Mouse (Mus musculus) stomach, embryonic 16.5 days (tissue): ENCODE measurements around the gene Cog4. TPM values are rescaled to one million over a fixed set of nuclear protein-coding genes. Genes with fewer than 3 reads are reported as not detected.
A peak's percentile ranks its signal among the peaks of the same experiment; 100 is the strongest.

Experiments
- ATAC-seq: fragments of 200-750 bp; cut with Nextera tagmentation; 2 replicates; pipeline ENCODE4 v1.8.0; 2017; ENCODE audit warnings: moderate number of reproducible peaks, moderate TSS enrichment; ENCODE audit not compliant: insufficient read depth, low FRiP score
- H3K27ac ChIP-seq: fragments of 300-500 bp; sonication (generic); 2 replicates; pipeline ENCODE4 v1.5.1; 2014; ENCODE audit warnings: low read length
- H3K27me3 ChIP-seq: fragments of 300-500 bp; sonication (generic); 2 replicates; pipeline ENCODE4 v1.6.1; 2014; ENCODE audit warnings: low read length, control low read depth, mixed read lengths; ENCODE audit not compliant: control insufficient read depth, insufficient read depth
- H3K36me3 ChIP-seq: fragments of 300-500 bp; sonication (generic); 2 replicates; pipeline ENCODE4 v1.6.1; 2014; ENCODE audit warnings: low read length; ENCODE audit not compliant: control insufficient read depth, insufficient read depth
- H3K4me1 ChIP-seq: fragments of 300-500 bp; sonication (generic); 2 replicates; pipeline ENCODE4 v1.6.1; 2014; ENCODE audit warnings: low read length, control low read depth, mixed read lengths; ENCODE audit not compliant: control insufficient read depth, insufficient read depth
- H3K4me2 ChIP-seq: fragments of 300-500 bp; sonication (generic); 2 replicates; pipeline ENCODE4 v1.6.1; 2014; ENCODE audit warnings: low read depth, low read length, mixed read lengths
- H3K4me3 ChIP-seq: fragments of 300-500 bp; sonication (generic); replicated peaks from 2 replicates; pipeline ENCODE4 v1.5.1; 2014; ENCODE audit warnings: mild to moderate bottlenecking, low read length
- H3K9ac ChIP-seq: fragments of 300-500 bp; sonication (generic); 2 replicates; pipeline ENCODE4 v1.6.1; 2014; ENCODE audit warnings: low read length
- H3K9me3 ChIP-seq: fragments of 300-500 bp; sonication (generic); replicated peaks from 2 replicates; pipeline ENCODE4 v1.6.1; 2016; ENCODE audit warnings: low read length, control low read depth; ENCODE audit not compliant: control insufficient read depth
- WGBS: fragments of 180-500 bp; shearing (Covaris S2); extraction: QIAGEN DNeasy Blood & Tissue Kit; methylation state at CpG from one replicate; pipeline ENCODE4 v1.1.7; 2014; 5-methylcytosine and 5-hydroxymethylcytosine counted together
- polyA plus RNA-seq: library from polyadenylated mRNA; unstranded; fragments of >200 nt; fragmentation: Nextera tagmentation; extraction: Ambion mirVana; gene quantifications from 2 replicates; pipeline ENCODE4 v1.2.1, GENCODE M21; 2015

Gene Cog4
- 70.3 and 71.5 TPM in 2 replicates for polyA plus RNA-seq

GRCm38 (mm10) chr8:110846405-110847170 lies at the start of gene Cog4, which contains the start of gene Sf3b3:
Cog4 (plus strand) TSS chr8:110846600.
Sf3b3 (minus strand) TSS chr8:110846787.
- H3K4me3 ChIP-seq = peak within 1 kb of the TSS; percentile 88
- H3K27me3 ChIP-seq = no peaks in the 10 kb centered on the region
- H3K27ac ChIP-seq = peak within 1 kb of the TSS; percentile 83
- peaks cover 22% of the 10 kb centered on the region for H3K4me1 ChIP-seq
- WGBS = under 1% methylated on average over 53 of the region's 53 CpGs
- H3K36me3 ChIP-seq = peaks cover 13% of the 10 kb centered on the region; the same call in 1 of the 2 replicates
- peak within 1 kb of the TSS; percentile 95 for H3K9ac ChIP-seq
- H3K9me3 ChIP-seq = no peaks in the 10 kb centered on the region
- peak; percentile 90 for ATAC-seq
- peak within 1 kb of the TSS; percentile 89 for H3K4me2 ChIP-seq

GRCm38 (mm10) chr8:110797086-110797485 lies 49.3 kb upstream of the Cog4 start:
- no peak overlapping the region for H3K4me2 ChIP-seq
- peaks cover 7% of the 10 kb centered on the region for H3K4me1 ChIP-seq
- peaks cover 4% of the 10 kb centered on the region; the same call in 1 of the 2 replicates for H3K9me3 ChIP-seq
- no peak for ATAC-seq
- H3K9ac ChIP-seq = no peak overlapping the region
- no peak overlapping the region for H3K27ac ChIP-seq
- no peaks in the 10 kb centered on the region for H3K27me3 ChIP-seq
- H3K36me3 ChIP-seq = no peaks in the 10 kb centered on the region
- no peak overlapping the region for H3K4me3 ChIP-seq
- WGBS = 95% methylated on average over 8 of the region's 8 CpGs

- no peak for ATAC-seq
- Histone ChIP-seq H3K4me3 (no peak overlapping the region), H3K36me3 (no peaks in the 10 kb centered on the region), H3K4me2 (no peak overlapping the region), H3K9ac (no peak overlapping the region), H3K4me1 (peaks cover 11% of the 10 kb centered on the region), H3K27ac (no peak overlapping the region), H3K9me3 (no peaks in the 10 kb centered on the region), H3K27me3 (no peaks in the 10 kb centered on the region)
- WGBS = 86% methylated on average over 5 of the region's 5 CpGs
Measured at GRCm38 (mm10) chr8:110802988-110803387, 43.4 kb upstream of the Cog4 start.

- Histone ChIP-seq H3K9ac (no peak overlapping the region), H3K9me3 (no peaks in the 10 kb centered on the region), H3K4me3 (no peak overlapping the region), H3K4me1 (peaks cover 18% of the 10 kb centered on the region), H3K27me3 (no peaks in the 10 kb centered on the region), H3K27ac (no peak overlapping the region), H3K36me3 (no peaks in the 10 kb centered on the region), H3K4me2 (no peak overlapping the region)
- 69% methylated on average over 9 of the region's 9 CpGs for WGBS
- ATAC-seq = peak; percentile 38; the same call in 1 of the 2 replicates
Measured at GRCm38 (mm10) chr8:110803856-110804255, 42.5 kb upstream of the Cog4 start.

- WGBS = 50% methylated on average over 3 of the region's 3 CpGs
- Histone ChIP-seq H3K4me3 (no peak overlapping the region), H3K9ac (0 out of 2 replicates have a peak overlapping the region, but pooled peaks have one; percentile 27), H3K4me2 (0 out of 2 replicates have a peak overlapping the region, but pooled peaks have one; percentile 46), H3K9me3 (no peaks in the 10 kb centered on the region), H3K4me1 (peaks cover 25% of the 10 kb centered on the region), H3K27ac (peak overlapping the region; percentile 46; the same call in 1 of the 2 replicates), H3K36me3 (no peaks in the 10 kb centered on the region), H3K27me3 (no peaks in the 10 kb centered on the region)
- ATAC-seq = peak; percentile 7; the same call in 1 of the 2 replicates
Measured at GRCm38 (mm10) chr8:110804825-110805514, 41.4 kb upstream of the Cog4 start.

- peak within 1 kb of the TSS; percentile 16 for H3K4me3 ChIP-seq
Measured at GRCm38 (mm10) chr8:110805669-110806068, 40.7 kb upstream of the Cog4 start, which contains the start of gene Il34. Il34 (minus strand) TSS chr8:110805924.

GRCm38 (mm10) chr8:110806146-110806545 lies 40.3 kb upstream of the Cog4 start:
- no peak overlapping the region for H3K27ac ChIP-seq
- no peak overlapping the region for H3K4me3 ChIP-seq
- no peak overlapping the region for H3K4me2 ChIP-seq
- H3K27me3 ChIP-seq = no peaks in the 10 kb centered on the region
- no peaks in the 10 kb centered on the region for H3K36me3 ChIP-seq
- no peak overlapping the region for H3K9ac ChIP-seq
- 75% methylated on average over 1 of the region's 1 CpGs for WGBS
- no peak for ATAC-seq
- H3K9me3 ChIP-seq = no peaks in the 10 kb centered on the region
- peaks cover 25% of the 10 kb centered on the region for H3K4me1 ChIP-seq

More at GRCm38 (mm10) chr8:110805669-110806068, 40.7 kb upstream of the Cog4 start, which contains the start of gene Il34:
- Histone ChIP-seq H3K4me1 (peaks cover 25% of the 10 kb centered on the region), H3K27me3 (no peaks in the 10 kb centered on the region), H3K36me3 (no peaks in the 10 kb centered on the region), H3K27ac (peak within 1 kb of the TSS; percentile 46), H3K9me3 (no peaks in the 10 kb centered on the region), H3K4me2 (peak within 1 kb of the TSS; percentile 46), H3K9ac (peak within 1 kb of the TSS; percentile 27)
- WGBS = 24% methylated on average over 12 of the region's 12 CpGs
- ATAC-seq = peak; percentile 56; the same call in 1 of the 2 replicates

- Histone ChIP-seq H3K27ac (peak overlapping the region; percentile 75), H3K4me2 (no peak overlapping the region), H3K4me3 (no peak overlapping the region), H3K27me3 (no peaks in the 10 kb centered on the region), H3K36me3 (peaks cover 10% of the 10 kb centered on the region; the same call in 1 of the 2 replicates), H3K9ac (no peak overlapping the region), H3K4me1 (peaks cover 25% of the 10 kb centered on the region), H3K9me3 (no peaks in the 10 kb centered on the region)
- 43% methylated on average over 13 of the region's 13 CpGs for WGBS
- peak; percentile 56; the same call in 1 of the 2 replicates for ATAC-seq
Measured at GRCm38 (mm10) chr8:110808495-110809472, 37.6 kb upstream of the Cog4 start.
